Mouse (Mus musculus): ENCODE measurements around the gene Tnxb. TPM values are rescaled to one million over a fixed set of nuclear protein-coding genes. Genes with fewer than 3 reads are reported as not detected.

Tnxb gene
- polyA plus RNA-seq, 1 experiment from 2014 or later: 0.17 TPM

DNA sequence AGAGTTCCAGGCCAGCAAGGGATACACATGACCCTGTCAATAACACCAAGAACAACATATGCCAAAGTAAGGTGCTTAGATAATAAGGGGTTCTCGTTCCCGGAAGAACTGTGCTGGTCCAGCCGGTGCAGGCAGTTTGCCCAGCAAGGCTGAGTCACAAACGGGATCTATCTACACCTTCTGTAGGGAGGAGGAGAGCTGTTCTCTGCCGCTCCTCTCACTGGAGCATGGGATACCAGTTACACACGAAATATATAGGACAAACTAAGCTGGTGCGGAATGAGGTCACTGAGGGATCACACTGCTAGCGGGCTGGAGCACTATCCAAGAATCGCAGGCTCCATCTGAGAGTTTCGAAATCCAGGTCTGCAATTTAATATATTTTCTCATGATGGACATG, 26.4 kb upstream of the Tnxb start:
- no peak for ATAC-seq (ENCODE audit: insufficient read depth)
- 70% methylated on average over 10 of the region's 10 CpGs for WGBS (ENCODE audit: insufficient replicate concordance)
- H3K27me3 ChIP-seq: peaks cover 5% of the 10 kb centered on the region; the same call in 1 of the 2 replicates

DNA sequence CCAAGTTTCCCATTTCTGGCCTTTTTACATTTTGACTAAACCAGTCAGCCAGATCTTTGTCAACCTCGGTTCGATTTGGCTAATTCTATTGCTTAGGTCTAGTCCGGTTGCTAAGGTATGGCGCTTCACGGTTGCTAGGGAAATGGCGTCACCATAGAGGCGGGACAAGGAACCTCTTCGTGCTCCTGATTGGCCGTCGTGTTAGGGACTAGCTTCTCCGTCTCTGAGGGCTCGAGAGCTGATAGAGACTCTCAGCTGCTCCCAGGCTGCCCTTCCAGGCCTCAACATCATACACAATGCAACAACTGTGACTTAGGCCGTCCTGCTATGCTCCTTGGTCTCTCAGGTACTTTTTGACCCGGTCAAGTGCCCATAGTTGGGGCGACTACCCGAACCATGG, 25.7 kb upstream of the Tnxb start, which contains the start of gene Fkbpl:
Gene Fkbpl (plus strand): TSS at position 157 of the 400 bp plus-strand sequence.
- Histone ChIP-seq H3K4me1 (replicated peaks) (peaks cover 56% of the 10 kb centered on the region), H3K9me3 (replicated peaks) (no peaks in the 10 kb centered on the region), H3K4me3 (replicated peaks) (peak within 1 kb of the TSS; percentile 61), H3K9ac (peak within 1 kb of the TSS; percentile 62), H3K27me3 (peaks cover 5% of the 10 kb centered on the region; the same call in 1 of the 2 replicates), H3K4me2 (peak within 1 kb of the TSS; percentile 95), H3K27ac (replicated peaks) (peak within 1 kb of the TSS; percentile 77), H3K36me3 (replicated peaks) (peaks cover 12% of the 10 kb centered on the region; the same call in 1 of the 2 replicates)
- peak; percentile 25 for ATAC-seq (ENCODE audit: insufficient read depth)
- 1% methylated on average over 16 of the region's 16 CpGs for WGBS (ENCODE audit: insufficient replicate concordance)

More for the DNA sequence above, 26.4 kb upstream of the Tnxb start:
- Histone ChIP-seq H3K27ac (replicated peaks) (no peak overlapping the region), H3K4me2 (no peak overlapping the region), H3K4me3 (replicated peaks) (no peak overlapping the region), H3K36me3 (replicated peaks) (peaks cover 5% of the 10 kb centered on the region; the same call in 1 of the 2 replicates), H3K9ac (no peak overlapping the region), H3K4me1 (replicated peaks) (peaks cover 49% of the 10 kb centered on the region), H3K9me3 (replicated peaks) (no peaks in the 10 kb centered on the region)

DNA sequence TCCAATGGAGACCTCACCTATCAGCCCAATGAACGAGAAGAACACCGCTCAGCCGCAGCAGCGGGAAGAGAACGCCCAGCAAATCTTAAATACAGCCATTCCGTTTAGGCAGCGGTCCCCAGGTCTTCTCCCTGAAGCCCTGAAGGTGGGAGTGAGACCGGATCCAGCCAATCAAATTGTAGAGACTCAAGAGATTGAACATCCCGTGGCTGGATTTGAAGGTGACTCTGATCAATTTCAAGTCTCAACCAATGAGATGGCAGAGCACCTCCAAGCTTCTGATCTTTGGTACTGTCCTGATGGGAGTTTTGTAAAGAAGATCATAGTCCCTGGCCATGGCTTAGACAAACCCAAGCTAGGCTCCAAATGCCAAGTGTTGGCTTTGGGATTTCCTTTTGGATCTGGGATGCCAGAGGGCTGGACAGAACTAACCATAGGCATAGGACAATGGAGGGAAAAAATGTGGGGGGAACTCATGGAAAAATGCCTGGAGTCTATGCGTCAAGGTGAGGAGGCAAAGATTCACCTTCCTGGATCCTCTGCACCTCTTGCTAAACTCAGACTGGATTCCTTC, 25.0 kb upstream of the Tnxb start:
- H3K27ac ChIP-seq (replicated peaks): peak overlapping the region; percentile 77; the same call in 1 of the 2 replicates

DNA sequence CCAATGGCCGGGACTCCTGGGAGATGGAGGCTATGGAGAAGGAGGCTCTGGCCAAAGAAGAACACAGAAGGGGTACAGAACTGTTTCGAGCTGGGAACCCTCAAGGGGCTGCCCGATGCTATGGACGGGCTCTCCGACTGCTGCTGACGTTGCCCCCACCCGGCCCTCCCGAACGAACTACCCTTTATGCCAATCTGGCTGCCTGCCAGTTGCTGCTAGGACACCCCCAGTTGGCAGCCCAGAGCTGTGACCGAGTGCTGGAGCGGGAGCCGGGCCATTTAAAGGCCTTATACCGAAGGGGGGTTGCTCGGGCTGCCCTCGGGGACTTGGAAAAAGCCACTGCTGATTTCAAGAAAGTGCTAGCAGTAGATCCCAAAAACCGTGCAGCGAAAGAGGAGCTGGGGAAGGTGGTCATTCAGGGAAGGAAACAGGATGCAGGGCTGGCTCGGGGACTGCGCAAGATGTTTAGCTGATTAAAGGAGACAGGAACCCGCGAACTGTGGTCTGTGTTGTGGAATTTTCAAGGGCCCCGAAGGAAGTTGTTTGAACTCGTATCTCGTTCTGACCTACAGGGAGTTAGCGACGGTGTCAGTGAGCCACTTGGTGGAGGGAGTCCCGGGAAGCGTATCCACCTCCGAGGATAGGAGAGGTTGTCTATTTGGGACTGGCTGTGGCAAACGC, 24.4 kb upstream of the Tnxb start:
- peaks cover 56% of the 10 kb centered on the region for H3K4me1 ChIP-seq (replicated peaks)
- H3K4me3 ChIP-seq (replicated peaks): peak overlapping the region; percentile 92; the same call in 1 of the 2 replicates
- H3K9ac ChIP-seq: no peak overlapping the region
- H3K36me3 ChIP-seq (replicated peaks): peaks cover 25% of the 10 kb centered on the region
- H3K27me3 ChIP-seq: no peaks in the 10 kb centered on the region
- no peak for ATAC-seq (ENCODE audit: insufficient read depth)
- H3K27ac ChIP-seq (replicated peaks): no peak overlapping the region
- H3K4me2 ChIP-seq: peak overlapping the region; percentile 95
- WGBS (ENCODE audit: insufficient replicate concordance): 54% methylated on average over 30 of the region's 30 CpGs
- H3K9me3 ChIP-seq (replicated peaks): no peaks in the 10 kb centered on the region

More for the DNA sequence above, 25.0 kb upstream of the Tnxb start:
- Histone ChIP-seq H3K9me3 (replicated peaks) (no peaks in the 10 kb centered on the region), H3K27me3 (0 out of 2 replicates have a peak, but pooled peaks cover 3% of the 10 kb centered on the region), H3K4me1 (replicated peaks) (peaks cover 56% of the 10 kb centered on the region), H3K9ac (peak overlapping the region; percentile 62), H3K36me3 (replicated peaks) (peaks cover 19% of the 10 kb centered on the region), H3K4me3 (replicated peaks) (peak overlapping the region; percentile 61), H3K4me2 (peak overlapping the region; percentile 95)
- WGBS (ENCODE audit: insufficient replicate concordance): 51% methylated on average over 10 of the region's 10 CpGs
- ATAC-seq (ENCODE audit: insufficient read depth): no peak

DNA sequence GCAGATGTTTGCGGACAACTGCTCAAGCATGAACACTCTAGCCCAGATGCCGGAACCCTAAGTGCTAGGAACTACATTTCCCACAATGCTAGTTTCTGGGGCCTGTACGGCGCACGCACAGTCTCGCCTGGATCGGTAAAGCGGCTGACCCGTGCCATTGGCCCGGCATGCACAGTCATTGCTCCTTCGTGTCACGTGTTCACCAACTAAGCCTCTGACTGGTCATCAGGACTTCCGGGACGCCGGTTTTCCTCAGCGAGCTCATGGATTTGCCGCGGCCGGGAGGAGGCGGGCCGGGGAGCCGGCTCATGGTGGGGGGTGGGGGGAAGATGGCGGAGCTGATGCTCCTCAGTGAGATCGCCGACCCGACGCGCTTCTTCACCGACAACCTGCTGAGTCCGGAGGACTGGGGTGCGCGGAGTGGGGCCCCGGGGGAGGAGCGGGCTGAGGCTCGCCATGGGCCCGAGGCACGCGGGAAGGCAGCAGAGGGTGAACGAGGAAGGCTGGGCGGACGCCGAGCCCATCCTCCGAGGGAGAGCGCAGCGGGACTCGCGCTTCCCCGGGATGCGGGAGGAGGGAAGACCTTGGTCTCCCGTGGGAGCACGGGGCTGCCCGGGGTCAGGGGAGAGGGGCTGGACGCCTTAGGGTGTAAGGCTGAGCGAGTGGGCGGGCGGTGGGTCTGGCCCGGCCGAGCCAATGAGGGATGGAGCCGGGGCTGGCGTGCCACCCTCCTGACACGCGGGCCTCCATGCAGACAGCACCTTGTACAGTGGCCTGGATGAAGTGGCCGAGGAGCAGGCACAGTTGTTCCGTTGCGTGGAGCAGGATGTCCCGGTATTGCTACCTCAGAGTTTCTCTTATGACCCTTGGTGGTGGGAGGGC, 23.2 kb upstream of the Tnxb start, which contains the start of gene Atf6b:
Gene Atf6b (plus strand): TSS at position 241 of the 882 bp plus-strand sequence.
- Histone ChIP-seq H3K4me2 (peak within 1 kb of the TSS; percentile 95), H3K4me3 (replicated peaks) (peak within 1 kb of the TSS; percentile 92), H3K9ac (peak within 1 kb of the TSS; percentile 86), H3K27me3 (no peaks in the 10 kb centered on the region), H3K4me1 (replicated peaks) (peaks cover 56% of the 10 kb centered on the region), H3K27ac (replicated peaks) (peak within 1 kb of the TSS; percentile 66), H3K36me3 (replicated peaks) (peaks cover 35% of the 10 kb centered on the region), H3K9me3 (replicated peaks) (no peaks in the 10 kb centered on the region)
- WGBS (ENCODE audit: insufficient replicate concordance): under 1% methylated on average over 66 of the region's 66 CpGs
- ATAC-seq (ENCODE audit: insufficient read depth): peak; percentile 95

DNA sequence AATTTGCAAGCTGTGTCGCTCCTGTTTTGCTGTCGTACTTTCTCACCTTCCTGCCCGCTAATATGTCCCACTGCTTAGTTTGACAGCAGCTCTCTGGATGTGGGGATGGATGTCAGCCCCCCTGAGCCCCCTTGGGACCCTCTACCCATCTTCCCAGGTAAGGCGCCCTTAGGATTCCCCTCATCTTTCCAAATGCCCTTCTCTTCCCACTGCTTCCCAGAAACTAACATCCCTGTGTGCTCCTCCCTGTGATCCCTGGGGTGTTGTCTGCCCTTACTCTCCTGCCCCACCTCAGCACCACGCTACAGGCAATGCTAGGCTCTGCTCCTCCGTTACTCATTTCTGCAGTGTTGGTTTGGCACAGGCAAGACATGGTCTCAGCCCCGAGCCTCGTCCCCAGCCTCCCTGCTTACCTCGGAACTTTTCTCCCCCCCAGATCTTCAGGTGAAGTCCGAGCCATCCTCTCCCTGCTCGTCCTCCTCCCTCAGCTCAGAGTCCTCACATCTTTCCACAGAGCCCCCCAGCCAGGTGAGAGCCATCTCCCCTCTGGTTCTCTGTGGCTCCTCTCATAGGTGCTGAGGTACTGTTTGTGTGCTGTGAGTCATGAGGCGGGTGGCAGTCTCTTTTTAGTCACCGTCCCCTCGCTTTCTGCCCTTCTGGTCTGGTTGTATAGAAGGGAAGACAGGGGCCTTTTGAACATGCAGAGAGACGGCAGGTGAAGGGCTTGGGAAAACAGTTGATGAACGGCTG, 22.0 kb upstream of the Tnxb start:
- Histone ChIP-seq H3K4me1 (replicated peaks) (peaks cover 56% of the 10 kb centered on the region), H3K9ac (peak overlapping the region; percentile 86; the same call in 1 of the 2 replicates), H3K27me3 (no peaks in the 10 kb centered on the region), H3K27ac (replicated peaks) (no peak overlapping the region), H3K4me2 (peak overlapping the region; percentile 95), H3K9me3 (replicated peaks) (no peaks in the 10 kb centered on the region), H3K36me3 (replicated peaks) (peaks cover 45% of the 10 kb centered on the region), H3K4me3 (replicated peaks) (peak overlapping the region; percentile 92)
- ATAC-seq (ENCODE audit: insufficient read depth): no peak
- 76% methylated on average over 16 of the region's 16 CpGs for WGBS (ENCODE audit: insufficient replicate concordance)

DNA sequence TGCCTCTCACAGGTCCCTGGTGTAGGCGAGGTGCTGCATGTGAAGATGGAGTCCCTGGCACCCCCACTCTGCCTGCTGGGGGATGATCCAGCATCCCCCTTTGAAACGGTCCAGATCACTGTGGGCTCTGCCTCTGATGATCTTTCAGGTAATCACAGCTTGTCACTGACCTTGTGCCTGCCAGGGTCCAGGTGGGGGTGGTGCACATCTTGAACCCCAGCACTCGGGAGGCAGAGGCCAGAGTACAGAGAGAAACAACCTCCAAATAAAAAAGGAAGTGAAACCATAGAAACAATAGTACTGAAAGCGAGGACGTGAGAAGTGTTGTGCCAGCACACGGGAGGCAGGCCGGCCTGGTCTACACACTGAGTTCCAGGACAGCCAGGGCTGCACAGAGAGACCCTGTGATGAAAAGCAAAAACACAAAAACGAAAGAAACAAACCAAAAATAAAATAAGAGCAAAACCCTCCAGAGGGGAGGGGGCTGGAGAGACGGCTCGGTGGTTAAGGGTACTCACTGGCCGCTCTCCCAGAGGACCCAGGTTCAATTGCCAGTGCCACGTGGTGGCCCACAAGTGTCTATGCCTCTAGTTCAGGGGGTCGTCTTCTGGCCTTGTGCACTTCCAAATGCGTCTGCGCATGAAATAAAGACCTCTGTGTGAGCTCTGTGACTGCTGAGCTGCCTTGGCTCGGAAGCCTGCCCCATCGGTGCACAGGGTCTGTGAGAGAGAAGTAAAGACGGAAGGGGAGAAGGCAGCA, 21.1 kb upstream of the Tnxb start:
- no peaks in the 10 kb centered on the region for H3K27me3 ChIP-seq
- WGBS (ENCODE audit: insufficient replicate concordance): 73% methylated on average over 18 of the region's 18 CpGs
- no peak overlapping the region for H3K27ac ChIP-seq (replicated peaks)
- no peak overlapping the region for H3K4me2 ChIP-seq
- no peak for ATAC-seq (ENCODE audit: insufficient read depth)
- peaks cover 50% of the 10 kb centered on the region for H3K4me1 ChIP-seq (replicated peaks)
- H3K9ac ChIP-seq: no peak overlapping the region
- no peak overlapping the region for H3K4me3 ChIP-seq (replicated peaks)
- peaks cover 50% of the 10 kb centered on the region for H3K36me3 ChIP-seq (replicated peaks)
- no peaks in the 10 kb centered on the region for H3K9me3 ChIP-seq (replicated peaks)

DNA sequence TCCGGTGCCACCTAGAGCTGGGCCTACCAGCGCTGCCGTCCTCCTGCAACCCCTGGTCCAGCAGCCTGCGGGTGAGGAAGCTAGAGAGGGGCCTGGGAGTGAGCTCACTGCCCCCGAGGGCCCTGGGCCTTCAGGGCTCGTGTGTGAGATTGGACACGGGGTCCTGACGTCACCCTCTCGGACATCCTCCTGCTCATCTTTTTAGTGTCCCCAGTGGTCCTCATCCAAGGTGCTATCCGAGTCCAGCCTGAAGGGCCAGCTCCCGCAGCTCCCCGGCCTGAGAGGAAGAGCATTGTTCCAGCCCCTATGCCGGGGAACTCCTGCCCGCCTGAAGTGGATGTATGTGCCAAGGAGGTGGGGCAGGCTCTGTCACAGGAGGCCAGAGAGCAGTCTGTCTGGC, 19.6 kb upstream of the Tnxb start:
- ATAC-seq (ENCODE audit: insufficient read depth): no peak
- Histone ChIP-seq H3K9ac (no peak overlapping the region), H3K4me2 (no peak overlapping the region), H3K36me3 (replicated peaks) (peaks cover 50% of the 10 kb centered on the region), H3K27ac (replicated peaks) (no peak overlapping the region), H3K9me3 (replicated peaks) (no peaks in the 10 kb centered on the region), H3K27me3 (no peaks in the 10 kb centered on the region), H3K4me1 (replicated peaks) (peaks cover 35% of the 10 kb centered on the region), H3K4me3 (replicated peaks) (no peak overlapping the region)
- WGBS (ENCODE audit: insufficient replicate concordance): 84% methylated on average over 14 of the region's 14 CpGs

DNA sequence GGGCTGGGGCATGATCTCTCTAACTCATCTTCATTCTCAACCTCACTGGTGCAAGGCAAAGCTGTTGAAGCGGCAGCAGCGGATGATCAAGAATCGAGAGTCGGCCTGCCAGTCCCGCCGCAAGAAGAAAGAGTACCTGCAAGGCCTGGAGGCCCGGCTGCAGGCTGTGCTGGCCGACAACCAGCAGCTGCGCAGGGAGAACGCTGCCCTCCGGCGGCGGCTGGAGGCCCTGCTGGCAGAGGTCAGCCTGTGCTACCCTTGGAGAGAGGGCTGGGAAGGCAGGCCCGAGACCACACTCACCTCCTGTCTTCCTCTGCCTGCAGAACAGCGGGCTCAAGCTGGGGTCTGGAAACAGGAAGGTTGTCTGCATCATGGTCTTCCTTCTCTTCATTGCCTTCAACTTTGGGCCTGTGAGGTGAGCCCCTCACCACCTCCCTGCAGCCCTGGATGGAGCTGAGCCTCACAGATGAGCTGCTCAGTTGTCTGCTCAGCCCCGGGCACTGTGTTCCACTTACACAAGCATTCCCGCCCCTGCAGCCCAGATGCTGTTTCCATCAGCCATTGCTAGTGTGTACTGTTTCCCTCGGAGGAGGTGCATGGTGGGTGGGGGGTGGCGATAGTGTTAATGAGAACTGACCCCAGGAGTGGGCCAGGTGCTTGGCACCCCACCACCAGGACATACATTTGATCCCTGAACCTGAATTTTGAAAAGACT, 18.7 kb upstream of the Tnxb start:
- no peak for ATAC-seq (ENCODE audit: insufficient read depth)
- H3K4me1 ChIP-seq (replicated peaks): peaks cover 27% of the 10 kb centered on the region
- H3K4me2 ChIP-seq: no peak overlapping the region
- H3K36me3 ChIP-seq (replicated peaks): peaks cover 50% of the 10 kb centered on the region
- H3K27me3 ChIP-seq: no peaks in the 10 kb centered on the region
- WGBS (ENCODE audit: insufficient replicate concordance): 62% methylated on average over 19 of the region's 19 CpGs
- H3K27ac ChIP-seq (replicated peaks): no peak overlapping the region
- no peak overlapping the region for H3K4me3 ChIP-seq (replicated peaks)
- no peak overlapping the region for H3K9ac ChIP-seq
- H3K9me3 ChIP-seq (replicated peaks): no peaks in the 10 kb centered on the region
